Mouse (Mus musculus): ENCODE data around the gene Arhgap25.

- TF ChIP-seq POLR2A (IDR thresholded peaks at IDR 0.05; ENCODE audit: extremely low read depth, insufficient read depth, low read length) (no peak), CTCF (IDR thresholded peaks at IDR 0.05; ENCODE audit: low read depth, low read length) (no peak)
Measured at GRCm38 (mm10) chr6:87553724-87554123, 20.7 kb upstream of the Arhgap25 start.
